Mouse (Mus musculus) stomach, postnatal 0 days (tissue): ENCODE measurements around the gene Rp9. TPM values are rescaled to one million over a fixed set of nuclear protein-coding genes. Genes with fewer than 3 reads are reported as not detected.
A peak's percentile ranks its signal among the peaks of the same experiment; 100 is the strongest.

Experiments used
- ATAC-seq: fragments of 200-750 bp; cut with Nextera tagmentation; 2 replicates; pipeline ENCODE4 v1.8.0; 2017; ENCODE audit not compliant: low FRiP score, low TSS enrichment
- DNase-seq: peaks from one replicate; pipeline ENCODE4 v3.0.0-alpha.2; 2016; ENCODE audit warnings: low spot score
- H3K27ac ChIP-seq: fragments of 300-500 bp; sonication (generic); replicated peaks from 2 replicates; pipeline ENCODE4 v1.5.1; 2014; ENCODE audit warnings: mild to moderate bottlenecking, control low read depth
- H3K27me3 ChIP-seq: fragments of 300-500 bp; sonication (generic); 2 replicates; pipeline ENCODE4 v1.6.1; 2014; ENCODE audit warnings: low read length; ENCODE audit not compliant: control insufficient read depth, insufficient read depth
- H3K36me3 ChIP-seq: fragments of 300-500 bp; sonication (generic); 2 replicates; pipeline ENCODE4 v1.6.1; 2014; ENCODE audit warnings: low read length, mixed read lengths; ENCODE audit not compliant: control insufficient read depth, insufficient read depth
- H3K4me1 ChIP-seq: fragments of 300-500 bp; sonication (generic); replicated peaks from 2 replicates; pipeline ENCODE4 v1.6.1; 2014; ENCODE audit warnings: antibody characterized with exemption; ENCODE audit not compliant: control insufficient read depth, insufficient read depth
- H3K4me2 ChIP-seq: fragments of 300-500 bp; sonication (generic); replicated peaks from 2 replicates; pipeline ENCODE4 v1.6.1; 2014; ENCODE audit warnings: low read depth, mild to moderate bottlenecking, control low read depth, moderate library complexity
- H3K4me3 ChIP-seq: fragments of 300-500 bp; sonication (generic); 2 replicates; pipeline ENCODE4 v1.5.1; 2014; ENCODE audit warnings: low read depth, low read length, control low read depth
- H3K9ac ChIP-seq: fragments of 300-500 bp; sonication (generic); 2 replicates; pipeline ENCODE4 v1.6.1; 2014; ENCODE audit warnings: mild to moderate bottlenecking, low read length, control low read depth, mixed read lengths
- H3K9me3 ChIP-seq: fragments of 300-500 bp; sonication (generic); 2 replicates; pipeline ENCODE4 v1.6.1; 2016; ENCODE audit warnings: low read length; ENCODE audit not compliant: control insufficient read depth
- CTCF ChIP-seq: IDR thresholded peaks from 2 replicates; pipeline ENCODE4 v1.5.1; 2016; ENCODE audit warnings: antibody characterized with exemption, low read depth, mild to moderate bottlenecking, moderate library complexity
- EP300 ChIP-seq: optimal IDR thresholded peaks from 2 replicates; pipeline ENCODE3; 2016; ENCODE audit warnings: antibody characterized with exemption
- WGBS: fragments of 180-500 bp; shearing (Covaris S2); extraction: QIAGEN DNeasy Blood & Tissue Kit; methylation state at CpG from one replicate; pipeline ENCODE4 v1.1.7; 2014; 5-methylcytosine and 5-hydroxymethylcytosine counted together
- polyA plus RNA-seq: library from polyadenylated mRNA; unstranded; fragments of >200 nt; fragmentation: Nextera tagmentation; extraction: Ambion mirVana; gene quantifications from 2 replicates; pipeline ENCODE4 v1.2.1, GENCODE M21; 2015

Rp9 gene
- polyA plus RNA-seq, 1 experiment from 2014 or later = 65.0 TPM

DNA sequence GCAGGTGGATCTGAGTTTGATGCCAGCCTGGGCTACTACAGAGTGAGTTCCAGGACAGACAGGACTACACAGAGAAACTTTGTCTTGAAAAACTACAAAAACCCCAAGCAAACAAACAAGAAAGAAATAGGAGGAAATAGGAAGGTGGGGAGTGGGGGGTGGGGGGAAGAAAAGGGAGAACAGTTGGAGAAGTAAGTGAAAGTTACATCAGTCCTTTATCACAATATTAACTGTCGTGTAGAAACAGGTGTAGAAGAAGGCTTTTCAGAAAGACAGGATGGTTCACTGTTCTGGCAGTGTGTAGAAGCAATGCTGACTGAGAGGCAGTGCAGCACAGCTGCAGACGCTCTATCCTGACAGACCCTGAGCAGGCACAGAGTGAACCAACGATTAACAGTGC is 66.6 kb downstream of the Rp9 start:
- TF ChIP-seq CTCF = no peak
- TF ChIP-seq EP300 = no peak
- no peak overlapping the region for H3K4me2 ChIP-seq
- DNase-seq (no peak), ATAC-seq (no peak)
- no peak overlapping the region for H3K27ac ChIP-seq
- H3K9ac ChIP-seq = no peak overlapping the region
- no peaks in the 10 kb centered on the region for H3K27me3 ChIP-seq
- no peaks in the 10 kb centered on the region for H3K9me3 ChIP-seq
- H3K4me3 ChIP-seq = no peak overlapping the region
- no peaks in the 10 kb centered on the region for H3K4me1 ChIP-seq
- WGBS = 67% methylated on average over 3 of the region's 3 CpGs
- no peaks in the 10 kb centered on the region for H3K36me3 ChIP-seq

DNA sequence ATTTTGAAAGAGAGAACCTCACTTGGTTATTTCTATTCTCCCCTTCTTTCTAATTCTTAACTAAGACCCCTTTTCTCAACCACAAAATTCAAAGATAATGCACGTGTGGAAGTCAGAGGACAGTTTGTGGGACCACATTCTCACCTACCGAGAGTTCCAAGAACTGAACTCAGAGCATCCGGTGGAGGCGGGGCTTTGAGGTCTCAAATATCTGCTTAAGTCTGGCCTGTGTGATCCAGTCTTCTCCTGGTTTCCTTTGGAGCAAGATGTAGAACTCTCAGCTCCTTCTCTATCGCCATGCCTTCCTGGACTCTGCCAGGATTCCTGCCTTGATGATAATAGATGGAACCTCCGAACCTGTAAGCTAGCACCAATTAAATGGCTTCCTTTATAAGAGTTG is 67.5 kb downstream of the Rp9 start:
- no peaks in the 10 kb centered on the region for H3K9me3 ChIP-seq
- H3K9ac ChIP-seq = no peak overlapping the region
- H3K4me2 ChIP-seq = no peak overlapping the region
- ATAC-seq (no peak), DNase-seq (no peak)
- H3K4me3 ChIP-seq = no peak overlapping the region
- H3K27ac ChIP-seq = no peak overlapping the region
- WGBS = 90% methylated on average over 6 of the region's 6 CpGs
- no peaks in the 10 kb centered on the region for H3K36me3 ChIP-seq
- no peaks in the 10 kb centered on the region for H3K27me3 ChIP-seq
- TF ChIP-seq CTCF = no peak
- no peak for TF ChIP-seq EP300
- no peaks in the 10 kb centered on the region for H3K4me1 ChIP-seq

DNA sequence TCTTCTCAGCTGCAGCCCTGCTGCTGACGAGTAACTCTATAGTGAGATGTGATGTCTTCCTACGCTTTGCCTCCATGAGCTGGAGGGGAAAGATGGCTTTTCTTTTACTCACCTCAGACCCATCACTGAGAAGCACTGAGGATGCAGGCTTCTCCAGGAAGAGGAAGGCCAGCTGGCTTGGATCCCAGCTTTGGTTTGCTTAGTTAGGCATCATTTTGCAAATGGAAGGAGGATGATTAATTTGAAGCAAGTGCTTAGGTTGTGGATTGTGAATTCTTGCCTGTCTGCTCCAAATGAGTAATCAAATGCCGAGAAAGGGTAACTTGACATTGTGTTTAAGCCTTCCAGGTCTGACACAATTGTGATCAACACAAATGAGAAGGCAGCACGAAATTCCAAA is 70.5 kb downstream of the Rp9 start:
- DNase-seq = no peak
- TF ChIP-seq EP300 = no peak
- no peak for TF ChIP-seq CTCF
- Histone ChIP-seq H3K4me1 (no peaks in the 10 kb centered on the region), H3K36me3 (no peaks in the 10 kb centered on the region), H3K4me3 (no peak overlapping the region), H3K27me3 (no peaks in the 10 kb centered on the region), H3K4me2 (no peak overlapping the region), H3K9ac (no peak overlapping the region), H3K9me3 (no peaks in the 10 kb centered on the region), H3K27ac (no peak overlapping the region)
- whole genome bisulfite sequencing = 46% methylated on average over 4 of the region's 4 CpGs
- ATAC-seq = no peak

DNA sequence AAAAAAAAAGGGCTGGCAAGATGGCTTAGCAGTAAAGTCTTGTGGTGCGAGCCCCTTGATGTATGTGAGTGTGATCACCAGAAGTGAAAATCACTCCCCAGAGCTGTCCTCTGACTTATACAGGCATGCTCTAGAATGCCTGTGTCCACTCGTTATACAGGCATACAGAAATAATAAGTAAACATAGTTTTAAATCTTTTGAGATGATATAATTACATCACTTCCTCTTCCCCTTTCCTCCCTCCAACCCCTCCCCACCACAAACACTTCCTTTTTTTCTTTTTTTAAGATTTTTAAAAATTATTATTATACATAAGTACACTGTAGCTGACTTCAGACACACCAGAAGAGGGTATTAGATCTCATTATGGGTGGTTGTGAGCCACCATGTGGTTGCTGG is 74.8 kb downstream of the Rp9 start:
- H3K4me3 ChIP-seq = no peak overlapping the region
- H3K9me3 ChIP-seq = no peaks in the 10 kb centered on the region
- ATAC-seq (no peak), DNase-seq (no peak)
- H3K4me2 ChIP-seq = no peak overlapping the region
- H3K27ac ChIP-seq = no peak overlapping the region
- H3K9ac ChIP-seq = no peak overlapping the region
- no peaks in the 10 kb centered on the region for H3K4me1 ChIP-seq
- TF ChIP-seq EP300 = no peak
- no peak for TF ChIP-seq CTCF
- no peaks in the 10 kb centered on the region for H3K27me3 ChIP-seq
- no peaks in the 10 kb centered on the region for H3K36me3 ChIP-seq
- WGBS = 74% methylated on average over 2 of the region's 2 CpGs

DNA sequence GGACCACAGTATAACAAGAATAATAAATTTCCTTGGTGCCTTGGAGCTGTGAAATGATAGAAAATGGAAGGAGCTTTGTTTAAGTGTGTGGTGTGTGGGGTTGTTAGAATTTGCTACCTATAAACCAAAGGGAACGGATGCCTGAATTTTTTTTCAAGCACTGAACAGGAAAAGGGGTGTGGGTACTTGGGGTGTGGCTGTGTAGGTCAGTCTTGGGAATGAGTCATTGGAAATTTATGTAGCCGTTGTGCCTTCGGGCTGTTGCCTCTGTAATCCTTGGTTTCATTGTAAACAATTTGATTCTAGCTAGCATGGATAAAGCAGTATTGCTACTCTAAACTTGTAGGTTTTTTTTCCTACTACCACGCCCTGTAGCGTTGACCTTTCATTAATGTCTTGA is 79.2 kb downstream of the Rp9 start:
- TF ChIP-seq CTCF (no peak), EP300 (no peak)
- peak; percentile 36 for DNase-seq
- 0 out of 2 replicates have a peak, but pooled peaks have one; percentile 31 for ATAC-seq
- Histone ChIP-seq H3K4me1 (no peaks in the 10 kb centered on the region), H3K36me3 (no peaks in the 10 kb centered on the region), H3K9me3 (no peaks in the 10 kb centered on the region), H3K4me2 (no peak overlapping the region), H3K27me3 (no peaks in the 10 kb centered on the region), H3K9ac (no peak overlapping the region), H3K4me3 (no peak overlapping the region), H3K27ac (no peak overlapping the region)
- WGBS = 49% methylated on average over 5 of the region's 5 CpGs

DNA sequence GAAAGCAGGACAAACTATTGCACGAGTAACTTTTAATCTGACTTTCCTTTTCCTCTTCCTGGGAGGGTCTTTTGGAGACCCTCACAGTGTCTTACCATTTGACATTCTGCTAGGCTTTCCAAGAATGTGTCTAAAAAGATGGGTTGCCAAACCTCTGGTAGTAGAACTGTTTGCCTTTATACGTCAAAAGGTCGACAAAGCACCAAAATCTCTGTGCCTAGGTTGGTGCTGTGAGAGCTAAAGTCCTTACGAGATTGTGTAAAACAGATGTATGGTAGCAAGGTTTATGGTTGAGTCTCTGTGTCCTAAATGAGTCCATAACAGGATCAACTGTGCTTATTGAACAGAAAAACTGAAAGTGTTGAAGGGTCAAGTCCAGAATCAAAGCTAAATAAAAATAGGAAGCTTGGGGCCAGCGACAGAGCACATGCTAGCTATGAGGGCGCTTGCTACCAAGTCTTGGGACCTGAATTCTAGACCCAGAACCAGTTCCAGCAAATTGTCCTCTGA is 79.8 kb downstream of the Rp9 start:
- WGBS = 50% methylated on average over 6 of the region's 6 CpGs
- H3K4me2 ChIP-seq = peak overlapping the region; percentile 99
- H3K27ac ChIP-seq = peak overlapping the region; percentile 96
- no peaks in the 10 kb centered on the region for H3K4me1 ChIP-seq
- H3K9me3 ChIP-seq = no peaks in the 10 kb centered on the region
- no peak for ATAC-seq
- TF ChIP-seq EP300 (no peak), CTCF (no peak)
- H3K36me3 ChIP-seq = no peaks in the 10 kb centered on the region
- H3K9ac ChIP-seq = peak overlapping the region; percentile 86
- H3K27me3 ChIP-seq = no peaks in the 10 kb centered on the region
- H3K4me3 ChIP-seq = no peak overlapping the region
- DNase-seq = no peak
